Mouse (Mus musculus): ENCODE data around the gene Adgrg6. TPM values are rescaled to one million over a fixed set of nuclear protein-coding genes. Genes with fewer than 3 reads are reported as not detected.

Gene Adgrg6
- total RNA-seq (2021), result 1 to 10 TPM; 2.3 to 2.6 TPM
- long read RNA-seq, experiment 1, partial matches to known transcripts, result 0 of 1 reads
- long read RNA-seq, experiment 1, other reads (novel, unspliced or antisense), result 1 of 1 reads
- long read RNA-seq, experiment 2, full-length matches to known transcripts, result 1 of 2 reads
- long read RNA-seq, experiment 2, partial matches to known transcripts, result 0 of 2 reads
- long read RNA-seq, experiment 2, other reads (novel, unspliced or antisense), result 1 of 2 reads

- intact Hi-C loops (cut with DNase I; ENCODE audit: low total_unique reads), result no loop called here
- DNase-seq, result peak; percentile 58
These were observed at the start of gene Adgrg6 for GRCm38 (mm10) chr10:14544941-14545717. Gene Adgrg6 (minus strand): TSS chr10:14545659.

GRCm38 (mm10) chr10:14592215-14592614 lies 46.8 kb upstream of the Adgrg6 start:
- DNase-seq, result no peak
- intact Hi-C loops (cut with DNase I; ENCODE audit: low total_unique reads), result no loop called here

- intact Hi-C loops (cut with DNase I; ENCODE audit: low total_unique reads), result no loop called here
- DNase-seq, result no peak
These were observed 45.4 kb upstream of the Adgrg6 start for GRCm38 (mm10) chr10:14590816-14591215.

GRCm38 (mm10) chr10:14589667-14590066 lies 44.2 kb upstream of the Adgrg6 start:
- no peak for DNase-seq
- intact Hi-C loops (cut with DNase I; ENCODE audit: low total_unique reads), result no loop called here

GRCm38 (mm10) chr10:14583496-14583895 lies 38.0 kb upstream of the Adgrg6 start:
- intact Hi-C loops (cut with DNase I; ENCODE audit: low total_unique reads), result no loop called here

GRCm38 (mm10) chr10:14574255-14574654 lies 28.8 kb upstream of the Adgrg6 start:
- no peak for DNase-seq
- intact Hi-C loops (cut with DNase I; ENCODE audit: low total_unique reads), result no loop called here

More at GRCm38 (mm10) chr10:14583496-14583895, 38.0 kb upstream of the Adgrg6 start:
- DNase-seq, result no peak

GRCm38 (mm10) chr10:14571143-14571542 lies 25.7 kb upstream of the Adgrg6 start:
- no peak for DNase-seq
- intact Hi-C loops (cut with DNase I; ENCODE audit: low total_unique reads), result no loop called here

- intact Hi-C loops (cut with DNase I; ENCODE audit: low total_unique reads), result no loop called here
These were observed 25.2 kb upstream of the Adgrg6 start for GRCm38 (mm10) chr10:14570616-14571015.

GRCm38 (mm10) chr10:14546111-14546551 lies 672 bp upstream of the Adgrg6 start:
- intact Hi-C loops (cut with DNase I; ENCODE audit: low total_unique reads), result no loop called here
- no peak for DNase-seq

More at GRCm38 (mm10) chr10:14570616-14571015, 25.2 kb upstream of the Adgrg6 start:
- DNase-seq, result no peak

GRCm38 (mm10) chr10:14544608-14544940 lies 885 bp downstream of the Adgrg6 start:
- DNase-seq, result no peak
- intact Hi-C loops (cut with DNase I; ENCODE audit: low total_unique reads), result no loop called here

GRCm38 (mm10) chr10:14543511-14544067 lies 1.9 kb downstream of the Adgrg6 start:
- intact Hi-C loops (cut with DNase I; ENCODE audit: low total_unique reads), result no loop called here
- DNase-seq, result no peak

GRCm38 (mm10) chr10:14537102-14537501 lies 8.4 kb downstream of the Adgrg6 start:
- no peak for DNase-seq
- intact Hi-C loops (cut with DNase I; ENCODE audit: low total_unique reads), result no loop called here

GRCm38 (mm10) chr10:14531090-14531489 lies 14.4 kb downstream of the Adgrg6 start:
- intact Hi-C loops (cut with DNase I; ENCODE audit: low total_unique reads), result loop anchor here (5.0 kb wide), 1 partner anchor 34 kb away; no protein-coding TSS in a partner anchor
- DNase-seq, result no peak

- intact Hi-C loops (cut with DNase I; ENCODE audit: low total_unique reads), result loop anchor here (5.0 kb wide), 1 partner anchor 33 kb away; no protein-coding TSS in a partner anchor
- DNase-seq, result no peak
These were observed 14.8 kb downstream of the Adgrg6 start for GRCm38 (mm10) chr10:14530670-14531069.

GRCm38 (mm10) chr10:14527765-14528164 lies 17.7 kb downstream of the Adgrg6 start:
- intact Hi-C loops (cut with DNase I; ENCODE audit: low total_unique reads), result no loop called here
- no peak for DNase-seq

GRCm38 (mm10) chr10:14522729-14523128 lies 22.7 kb downstream of the Adgrg6 start:
- intact Hi-C loops (cut with DNase I; ENCODE audit: low total_unique reads), result no loop called here
- no peak for DNase-seq

GRCm38 (mm10) chr10:14520912-14521675 lies 24.4 kb downstream of the Adgrg6 start:
- intact Hi-C loops (cut with DNase I; ENCODE audit: low total_unique reads), result no loop called here
- DNase-seq, result no peak

GRCm38 (mm10) chr10:14517909-14518308 lies 27.6 kb downstream of the Adgrg6 start:
- DNase-seq, result no peak
- intact Hi-C loops (cut with DNase I; ENCODE audit: low total_unique reads), result no loop called here

- DNase-seq, result no peak
- intact Hi-C loops (cut with DNase I; ENCODE audit: low total_unique reads), result no loop called here
These were observed 33.4 kb downstream of the Adgrg6 start for GRCm38 (mm10) chr10:14511904-14512663.

Data from gastrocnemius, postnatal 14 days (tissue).